Mouse (Mus musculus) midbrain, embryonic 10.5 days (tissue): ENCODE measurements around the gene Npsr1. TPM values are rescaled to one million over a fixed set of nuclear protein-coding genes. Genes with fewer than 3 reads are reported as not detected.

ENCODE experiments used
- DNase-seq: peaks from one replicate; pipeline ENCODE4 v3.0.0-alpha.2; 2017; ENCODE audit warnings: low spot score
- H3K27ac ChIP-seq: fragments of 300-500 bp; sonication (generic); replicated peaks from 2 replicates; pipeline ENCODE4 v1.5.1; 2016; ENCODE audit warnings: mild to moderate bottlenecking
- H3K27me3 ChIP-seq: fragments of 300-500 bp; sonication (generic); 2 replicates; pipeline ENCODE4 v1.6.1; 2016; ENCODE audit warnings: low read depth, mild to moderate bottlenecking; ENCODE audit not compliant: poor library complexity, severe bottlenecking
- H3K36me3 ChIP-seq: fragments of 300-500 bp; sonication (generic); 2 replicates; pipeline ENCODE4 v1.6.1; 2016; ENCODE audit warnings: mild to moderate bottlenecking, moderate library complexity
- H3K4me1 ChIP-seq: fragments of 300-500 bp; sonication (generic); 2 replicates; pipeline ENCODE4 v1.6.1; 2016
- H3K4me3 ChIP-seq: fragments of 300-500 bp; sonication (generic); 2 replicates; pipeline ENCODE4 v1.5.1; 2016; ENCODE audit warnings: mild to moderate bottlenecking, moderate library complexity
- H3K9me3 ChIP-seq: fragments of 300-500 bp; sonication (generic); replicated peaks from 2 replicates; pipeline ENCODE4 v1.6.1; 2016; ENCODE audit warnings: mild to moderate bottlenecking
- WGBS: fragments of 180-500 bp; shearing (Covaris S2); methylation state at CpG from one replicate; pipeline ENCODE4 v1.1.7; 2016; 5-methylcytosine and 5-hydroxymethylcytosine counted together
- polyA plus RNA-seq: library from polyadenylated mRNA; unstranded; fragments of >200 nt; fragmentation: Nextera tagmentation; extraction: Ambion mirVana; gene quantifications from 2 replicates; pipeline ENCODE4 v1.2.1, GENCODE M21; 2016

Gene Npsr1
- polyA plus RNA-seq, 1 experiment from 2014 or later = not detected

GRCm38 (mm10) chr9:24168501-24168900, 70.7 kb downstream of the Npsr1 start:
- Histone ChIP-seq H3K9me3 (no peaks in the 10 kb centered on the region), H3K27ac (no peak overlapping the region), H3K36me3 (no peaks in the 10 kb centered on the region), H3K4me3 (no peak overlapping the region), H3K4me1 (no peaks in the 10 kb centered on the region), H3K27me3 (no peaks in the 10 kb centered on the region)
- no peak for DNase-seq
- 67% methylated on average over 1 of the region's 1 CpGs for WGBS

- 92% methylated on average over 1 of the region's 1 CpGs for WGBS
- Histone ChIP-seq H3K27ac (no peak overlapping the region), H3K36me3 (no peaks in the 10 kb centered on the region), H3K4me1 (no peaks in the 10 kb centered on the region), H3K27me3 (no peaks in the 10 kb centered on the region), H3K4me3 (no peak overlapping the region), H3K9me3 (no peaks in the 10 kb centered on the region)
- DNase-seq = no peak
These were observed 72.9 kb downstream of the Npsr1 start for GRCm38 (mm10) chr9:24170728-24171127.

- no peaks in the 10 kb centered on the region for H3K4me1 ChIP-seq
- no peak overlapping the region for H3K27ac ChIP-seq
- no peaks in the 10 kb centered on the region for H3K36me3 ChIP-seq
- no peaks in the 10 kb centered on the region for H3K27me3 ChIP-seq
- WGBS = 86% methylated on average over 2 of the region's 2 CpGs
- no peak overlapping the region for H3K4me3 ChIP-seq
- no peaks in the 10 kb centered on the region for H3K9me3 ChIP-seq
- no peak for DNase-seq
These were observed 80.9 kb downstream of the Npsr1 start for GRCm38 (mm10) chr9:24178744-24179143.

- no peaks in the 10 kb centered on the region for H3K4me1 ChIP-seq
- no peak overlapping the region for H3K27ac ChIP-seq
- no peaks in the 10 kb centered on the region for H3K36me3 ChIP-seq
- no peak for DNase-seq
- 88% methylated on average over 7 of the region's 7 CpGs for WGBS
- H3K9me3 ChIP-seq = no peaks in the 10 kb centered on the region
- H3K4me3 ChIP-seq = no peak overlapping the region
- no peaks in the 10 kb centered on the region for H3K27me3 ChIP-seq
These were observed 83.1 kb downstream of the Npsr1 start for GRCm38 (mm10) chr9:24180926-24181325.

- Histone ChIP-seq H3K4me3 (no peak overlapping the region), H3K9me3 (no peaks in the 10 kb centered on the region), H3K4me1 (peaks cover 7% of the 10 kb centered on the region), H3K36me3 (no peaks in the 10 kb centered on the region), H3K27me3 (no peaks in the 10 kb centered on the region), H3K27ac (no peak overlapping the region)
- 89% methylated on average over 5 of the region's 5 CpGs for WGBS
- no peak for DNase-seq
These were observed 88.5 kb downstream of the Npsr1 start for GRCm38 (mm10) chr9:24186289-24186688.

- no peaks in the 10 kb centered on the region for H3K36me3 ChIP-seq
- WGBS = 60% methylated on average over 2 of the region's 2 CpGs
- 0 out of 2 replicates have a peak overlapping the region, but pooled peaks have one; percentile 33 for H3K27ac ChIP-seq
- H3K27me3 ChIP-seq = no peaks in the 10 kb centered on the region
- no peak for DNase-seq
- H3K4me3 ChIP-seq = no peak overlapping the region
- H3K9me3 ChIP-seq = no peaks in the 10 kb centered on the region
- H3K4me1 ChIP-seq = peaks cover 7% of the 10 kb centered on the region
These were observed 91.9 kb downstream of the Npsr1 start for GRCm38 (mm10) chr9:24189511-24190260.

GRCm38 (mm10) chr9:24190261-24190588, 92.4 kb downstream of the Npsr1 start:
- no peaks in the 10 kb centered on the region for H3K27me3 ChIP-seq
- WGBS = 75% methylated on average over 1 of the region's 1 CpGs
- no peak for DNase-seq

GRCm38 (mm10) chr9:24198254-24198653, 100.5 kb downstream of the Npsr1 start:
- DNase-seq = no peak
- no peak overlapping the region for H3K4me3 ChIP-seq
- WGBS = 63% methylated on average over 1 of the region's 1 CpGs
- H3K9me3 ChIP-seq = no peaks in the 10 kb centered on the region
- no peak overlapping the region for H3K27ac ChIP-seq
- H3K36me3 ChIP-seq = no peaks in the 10 kb centered on the region
- H3K4me1 ChIP-seq = no peaks in the 10 kb centered on the region
- no peaks in the 10 kb centered on the region for H3K27me3 ChIP-seq

More at GRCm38 (mm10) chr9:24190261-24190588, 92.4 kb downstream of the Npsr1 start:
- Histone ChIP-seq H3K36me3 (no peaks in the 10 kb centered on the region), H3K9me3 (no peaks in the 10 kb centered on the region), H3K27ac (no peak overlapping the region), H3K4me3 (no peak overlapping the region), H3K4me1 (peaks cover 7% of the 10 kb centered on the region)

- WGBS = 93% methylated on average over 1 of the region's 1 CpGs
- H3K9me3 ChIP-seq = no peaks in the 10 kb centered on the region
- no peak for DNase-seq
- no peak overlapping the region for H3K27ac ChIP-seq
- H3K4me3 ChIP-seq = no peak overlapping the region
- H3K4me1 ChIP-seq = no peaks in the 10 kb centered on the region
- no peaks in the 10 kb centered on the region for H3K27me3 ChIP-seq
- H3K36me3 ChIP-seq = no peaks in the 10 kb centered on the region
These were observed 113.8 kb downstream of the Npsr1 start for GRCm38 (mm10) chr9:24211636-24212035.

- no peak for DNase-seq
- Histone ChIP-seq H3K4me3 (no peak overlapping the region), H3K27ac (no peak overlapping the region), H3K27me3 (no peaks in the 10 kb centered on the region), H3K4me1 (no peaks in the 10 kb centered on the region), H3K36me3 (no peaks in the 10 kb centered on the region), H3K9me3 (no peaks in the 10 kb centered on the region)
- WGBS = 79% methylated on average over 1 of the region's 1 CpGs
These were observed 119.9 kb downstream of the Npsr1 start for GRCm38 (mm10) chr9:24217721-24218120.

- Histone ChIP-seq H3K27me3 (no peaks in the 10 kb centered on the region), H3K36me3 (no peaks in the 10 kb centered on the region), H3K9me3 (no peaks in the 10 kb centered on the region), H3K27ac (no peak overlapping the region), H3K4me1 (no peaks in the 10 kb centered on the region), H3K4me3 (no peak overlapping the region)
- DNase-seq = no peak
- 92% methylated on average over 1 of the region's 1 CpGs for WGBS
These were observed 138.7 kb downstream of the Npsr1 start for GRCm38 (mm10) chr9:24236461-24236860.

- no peak for DNase-seq
- no peak overlapping the region for H3K4me3 ChIP-seq
- H3K36me3 ChIP-seq = no peaks in the 10 kb centered on the region
- no peak overlapping the region for H3K27ac ChIP-seq
- no peaks in the 10 kb centered on the region for H3K9me3 ChIP-seq
- H3K27me3 ChIP-seq = no peaks in the 10 kb centered on the region
- no peaks in the 10 kb centered on the region for H3K4me1 ChIP-seq
These were observed 149.8 kb downstream of the Npsr1 start for GRCm38 (mm10) chr9:24247557-24247956.

GRCm38 (mm10) chr9:24254236-24254635, 156.4 kb downstream of the Npsr1 start:
- Histone ChIP-seq H3K36me3 (no peaks in the 10 kb centered on the region), H3K27ac (no peak overlapping the region), H3K4me1 (no peaks in the 10 kb centered on the region), H3K27me3 (no peaks in the 10 kb centered on the region), H3K9me3 (no peaks in the 10 kb centered on the region), H3K4me3 (no peak overlapping the region)
- WGBS = 55% methylated on average over 8 of the region's 8 CpGs
- DNase-seq = no peak
